Mouse (Mus musculus) E14TG2a.4 (cell line): ENCODE measurements around the gene Pde4c.

Experiments used
- H3K27me3 ChIP-seq: 2 replicates; pipeline ENCODE4 v1.6.1; 2014; ENCODE audit warnings: low read length, control low read depth; ENCODE audit not compliant: insufficient read depth
- H3K36me3 ChIP-seq: 2 replicates; pipeline ENCODE4 v1.6.1; 2014; ENCODE audit warnings: low read length, control low read depth; ENCODE audit not compliant: insufficient read depth
- H3K4me1 ChIP-seq: replicated peaks from 2 replicates; pipeline ENCODE4 v1.6.1; 2014; ENCODE audit warnings: low read depth, low read length, control low read depth
- H3K4me3 ChIP-seq: replicated peaks from 2 replicates; pipeline ENCODE4 v1.5.1; 2014; ENCODE audit warnings: mild to moderate bottlenecking, low read length
- H3K9me3 ChIP-seq: 2 replicates; pipeline ENCODE4 v1.6.1; 2014; ENCODE audit warnings: low read length, control low read depth
- CTCF ChIP-seq: conservative IDR thresholded peaks from 2 replicates; pipeline ENCODE4 v1.5.1; 2014; ENCODE audit warnings: low read length
- NANOG ChIP-seq: IDR thresholded peaks from 2 replicates; pipeline ENCODE4 v1.6.1; 2014; ENCODE audit warnings: borderline replicate concordance, low read length, mixed read lengths
- POU5F1 ChIP-seq: IDR thresholded peaks from 2 replicates; pipeline ENCODE4 v1.6.1; 2014; ENCODE audit warnings: low read length, borderline replicate concordance

Gene Pde4c

DNA sequence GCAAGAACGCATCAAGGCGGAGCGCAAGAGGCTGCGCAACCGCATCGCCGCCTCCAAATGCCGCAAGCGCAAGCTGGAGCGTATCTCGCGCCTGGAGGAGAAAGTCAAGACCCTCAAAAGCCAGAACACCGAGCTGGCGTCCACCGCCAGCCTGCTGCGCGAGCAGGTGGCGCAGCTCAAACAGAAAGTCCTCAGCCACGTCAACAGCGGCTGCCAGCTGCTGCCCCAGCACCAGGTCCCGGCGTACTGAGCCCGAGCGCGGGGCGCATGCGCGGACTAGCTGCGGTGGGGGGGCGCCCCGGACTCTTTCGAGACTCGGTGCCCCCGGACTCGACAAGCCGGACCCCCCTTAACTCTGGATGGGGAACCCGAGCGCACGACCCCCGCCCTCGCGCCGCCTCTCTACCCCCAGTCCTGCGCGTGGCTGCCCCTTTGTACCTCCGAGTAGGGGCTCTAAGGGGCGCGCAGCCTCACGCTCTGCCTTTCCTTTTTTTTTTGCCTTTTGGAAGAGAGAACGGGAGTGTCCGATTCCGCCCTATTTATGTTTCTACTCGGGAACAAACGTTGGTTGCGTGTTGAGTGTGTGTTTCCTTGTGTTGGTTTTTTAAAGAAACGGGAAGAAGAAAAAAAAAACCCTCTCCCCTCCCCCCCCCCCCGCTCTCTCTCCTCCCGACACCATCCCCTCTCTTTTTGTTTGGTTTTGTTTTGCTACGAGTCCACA is 23.5 kb upstream of the Pde4c start:
- Histone ChIP-seq H3K27me3 (no peaks in the 10 kb centered on the region), H3K9me3 (no peaks in the 10 kb centered on the region)
- TF ChIP-seq CTCF = no peak
- TF ChIP-seq NANOG = no peak
- no peak for TF ChIP-seq POU5F1

DNA sequence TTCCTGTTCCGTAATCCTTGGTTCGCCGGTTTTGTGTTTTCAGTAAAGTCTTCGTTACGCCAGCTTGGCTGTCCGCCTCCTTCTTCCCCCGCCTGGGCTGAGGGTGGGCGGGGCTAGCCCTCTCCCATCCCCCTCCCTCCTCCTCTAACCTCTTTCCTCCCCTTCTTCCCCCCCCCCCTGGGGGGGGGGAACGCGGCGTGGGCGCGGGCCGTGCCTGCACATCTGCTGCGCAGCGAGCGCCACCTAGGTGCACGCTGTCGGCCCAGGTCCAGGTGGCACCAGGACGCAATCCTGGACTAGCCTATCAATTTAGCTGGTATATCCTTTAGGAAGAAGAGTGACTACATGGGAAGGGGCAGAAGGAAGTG is 23.0 kb upstream of the Pde4c start:
- H3K4me1 ChIP-seq = peaks cover 35% of the 10 kb centered on the region
- peak overlapping the region; percentile 90 for H3K4me3 ChIP-seq
- peaks cover 4% of the 10 kb centered on the region; the same call in 1 of the 2 replicates for H3K36me3 ChIP-seq
- TF ChIP-seq CTCF = no peak
- TF ChIP-seq POU5F1 = no peak
- TF ChIP-seq NANOG = no peak
- no peaks in the 10 kb centered on the region for H3K9me3 ChIP-seq
- H3K27me3 ChIP-seq = no peaks in the 10 kb centered on the region

More for the DNA sequence above, 23.5 kb upstream of the Pde4c start:
- Histone ChIP-seq H3K4me3 (peak overlapping the region; percentile 90), H3K4me1 (peaks cover 40% of the 10 kb centered on the region), H3K36me3 (peaks cover 4% of the 10 kb centered on the region; the same call in 1 of the 2 replicates)

DNA sequence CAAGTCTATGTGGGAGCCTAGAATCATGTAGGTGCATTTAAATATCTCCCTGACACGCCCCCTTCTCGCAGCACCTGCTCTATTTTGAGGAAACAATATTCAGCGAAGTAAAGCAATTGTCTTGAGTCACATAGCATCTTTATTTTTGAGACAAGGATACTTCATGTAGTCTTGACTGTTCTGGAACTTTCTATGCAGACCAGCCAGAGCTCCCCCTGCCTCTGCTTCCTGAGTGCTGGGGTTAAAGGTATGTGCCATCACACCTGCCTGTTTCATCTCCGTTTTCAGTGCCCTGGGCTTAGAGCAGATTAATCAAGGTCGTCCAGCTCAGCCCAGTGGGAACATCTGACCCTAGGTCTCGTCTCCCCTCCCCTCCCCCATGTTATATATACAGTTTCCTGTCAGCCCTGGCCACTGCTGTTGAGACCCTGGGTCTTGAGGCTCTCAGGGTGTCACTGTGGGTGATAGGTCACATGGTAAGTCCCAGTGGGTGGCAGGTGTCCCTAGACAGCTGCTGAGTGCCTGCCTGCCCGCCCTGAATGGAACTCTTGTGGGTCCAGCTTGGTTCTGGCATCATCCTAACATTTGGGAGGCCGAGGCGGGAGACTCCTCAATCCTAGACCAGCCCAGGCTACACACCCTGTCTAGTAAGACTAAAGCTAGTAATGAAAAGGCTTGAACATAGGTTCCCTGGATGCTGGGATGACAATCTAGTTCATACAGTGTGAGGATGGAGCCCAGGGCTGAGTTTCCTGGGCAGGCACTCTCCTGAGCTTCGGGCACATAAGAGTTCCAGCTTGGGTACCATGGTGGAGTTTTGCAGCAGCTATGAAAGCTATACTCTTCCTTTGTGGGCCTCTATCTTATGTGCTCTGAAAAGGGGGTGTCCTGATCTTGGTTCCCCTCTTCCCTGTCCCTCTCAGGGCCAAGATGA is 22.2 kb upstream of the Pde4c start:
- Histone ChIP-seq H3K4me1 (peaks cover 27% of the 10 kb centered on the region), H3K9me3 (no peaks in the 10 kb centered on the region), H3K27me3 (no peaks in the 10 kb centered on the region), H3K36me3 (peaks cover 4% of the 10 kb centered on the region; the same call in 1 of the 2 replicates), H3K4me3 (peak overlapping the region; percentile 90)
- no peak for TF ChIP-seq NANOG
- no peak for TF ChIP-seq POU5F1
- no peak for TF ChIP-seq CTCF

DNA sequence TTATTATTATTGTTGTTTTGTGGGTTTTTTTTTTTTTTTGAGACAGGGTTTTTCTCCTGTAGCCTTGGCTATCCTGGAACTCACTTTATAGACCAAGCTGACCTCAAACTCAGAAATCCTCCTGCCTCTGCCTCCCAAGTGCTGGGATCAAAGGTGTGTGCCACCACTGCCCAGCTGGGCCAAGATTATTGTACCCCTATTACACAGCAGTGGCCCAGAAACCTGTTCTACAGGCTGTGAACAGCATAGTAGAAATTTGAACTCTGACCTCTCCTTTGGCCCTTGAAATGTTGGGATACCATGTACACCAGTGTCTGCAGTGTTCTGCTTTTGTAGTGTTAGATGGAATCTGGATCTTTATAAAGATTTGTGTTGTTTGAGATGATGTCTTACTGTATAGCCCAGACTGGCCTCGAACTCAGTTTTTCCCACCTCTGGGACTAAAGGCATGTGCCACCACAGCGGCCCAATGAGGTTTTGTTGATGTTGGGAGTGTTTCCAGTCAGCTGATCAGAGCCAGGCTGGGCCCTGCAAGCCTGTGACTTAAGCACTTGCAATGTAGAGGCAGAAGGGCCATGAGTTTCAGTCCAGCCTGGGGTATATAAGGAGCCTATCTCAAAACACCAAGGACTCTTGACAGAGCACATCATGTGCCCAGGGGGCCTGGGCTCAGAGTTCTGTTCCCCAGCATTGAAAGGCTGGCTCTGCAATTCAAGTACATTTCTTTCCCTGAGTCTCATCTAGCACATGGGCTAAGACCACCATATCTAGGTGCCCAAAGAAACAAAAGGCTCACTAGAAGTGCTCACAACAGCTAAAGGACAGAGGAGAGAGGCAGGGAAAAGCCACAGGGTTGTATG is 21.3 kb upstream of the Pde4c start:
- Histone ChIP-seq H3K27me3 (no peaks in the 10 kb centered on the region), H3K4me3 (no peak overlapping the region), H3K9me3 (no peaks in the 10 kb centered on the region), H3K4me1 (peaks cover 21% of the 10 kb centered on the region), H3K36me3 (peaks cover 4% of the 10 kb centered on the region; the same call in 1 of the 2 replicates)
- TF ChIP-seq CTCF (no peak), NANOG (no peak), POU5F1 (no peak)

DNA sequence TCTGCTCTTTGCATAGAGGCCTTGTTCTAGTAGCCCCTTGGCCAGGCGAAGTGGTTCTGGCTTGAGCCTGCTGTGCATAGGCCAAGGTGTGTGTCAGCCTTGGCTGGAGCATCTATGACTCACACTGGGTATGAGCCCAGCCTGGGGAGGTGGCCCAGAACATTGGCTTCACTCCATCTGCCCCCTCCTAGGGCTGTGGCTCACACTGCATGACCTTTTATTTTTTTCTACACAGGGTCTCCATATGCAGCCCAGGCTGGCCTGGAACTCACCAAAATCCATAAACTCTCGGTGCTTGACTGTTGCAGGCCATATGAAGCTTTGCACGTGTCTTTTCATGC is 20.7 kb upstream of the Pde4c start:
- Histone ChIP-seq H3K9me3 (no peaks in the 10 kb centered on the region), H3K36me3 (peaks cover 4% of the 10 kb centered on the region; the same call in 1 of the 2 replicates), H3K4me3 (no peak overlapping the region), H3K27me3 (no peaks in the 10 kb centered on the region; the same call in 1 of the 2 replicates), H3K4me1 (peaks cover 15% of the 10 kb centered on the region)
- TF ChIP-seq POU5F1 = no peak

DNA sequence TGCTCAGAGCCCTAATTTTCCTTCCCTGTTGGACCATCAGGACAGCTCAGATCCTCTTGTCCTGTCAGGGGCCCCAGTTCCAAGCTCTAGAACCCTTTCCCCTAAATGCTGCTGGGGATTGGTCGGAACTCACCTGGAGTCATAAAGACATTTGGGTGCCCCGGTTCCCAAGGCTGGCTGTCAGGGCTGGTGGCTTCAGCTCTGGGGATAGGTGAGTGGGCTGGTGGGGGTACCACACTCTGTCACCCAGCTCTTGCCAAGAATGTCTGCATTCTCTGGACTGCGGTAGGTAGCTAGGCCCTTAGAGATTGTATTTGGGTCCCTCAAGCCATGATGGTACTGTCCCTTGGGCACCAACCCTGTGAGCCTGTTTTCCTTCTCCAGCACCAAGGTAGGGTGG is 20.2 kb upstream of the Pde4c start, which contains the start of gene Iqcn:
Gene Iqcn, plus strand, starts transcription at position 171 of the 400 bp plus-strand sequence.
- Histone ChIP-seq H3K4me3 (no peak within 1 kb of the TSS), H3K36me3 (peaks cover 4% of the 10 kb centered on the region; the same call in 1 of the 2 replicates), H3K4me1 (peaks cover 11% of the 10 kb centered on the region), H3K27me3 (no peaks in the 10 kb centered on the region; the same call in 1 of the 2 replicates), H3K9me3 (no peaks in the 10 kb centered on the region)
- TF ChIP-seq POU5F1 (no peak), NANOG (no peak), CTCF (no peak)

DNA sequence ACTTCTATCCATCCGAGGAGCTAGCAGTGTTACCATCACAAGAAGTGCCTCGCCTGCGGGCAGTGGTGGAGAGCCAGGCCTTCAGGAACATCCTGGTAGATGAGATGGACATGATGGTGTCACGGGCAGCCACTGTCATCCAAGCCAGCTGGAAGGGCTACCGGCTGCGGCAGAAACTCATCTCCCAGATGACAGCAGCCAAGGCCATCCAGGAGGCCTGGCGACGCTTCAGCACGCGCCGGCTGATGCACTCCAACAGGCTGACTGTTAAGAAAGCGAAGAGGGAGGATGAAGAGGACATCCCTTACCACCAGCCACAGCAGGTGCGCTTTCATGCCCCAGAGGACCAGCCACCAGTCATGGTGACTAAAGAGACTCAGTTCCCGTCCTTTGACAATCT is 15.2 kb upstream of the Pde4c start:
- Histone ChIP-seq H3K9me3 (no peaks in the 10 kb centered on the region), H3K27me3 (no peaks in the 10 kb centered on the region; the same call in 1 of the 2 replicates), H3K4me1 (no peaks in the 10 kb centered on the region), H3K4me3 (no peak overlapping the region), H3K36me3 (no peaks in the 10 kb centered on the region)
- TF ChIP-seq POU5F1 (no peak), CTCF (no peak), NANOG (no peak)

DNA sequence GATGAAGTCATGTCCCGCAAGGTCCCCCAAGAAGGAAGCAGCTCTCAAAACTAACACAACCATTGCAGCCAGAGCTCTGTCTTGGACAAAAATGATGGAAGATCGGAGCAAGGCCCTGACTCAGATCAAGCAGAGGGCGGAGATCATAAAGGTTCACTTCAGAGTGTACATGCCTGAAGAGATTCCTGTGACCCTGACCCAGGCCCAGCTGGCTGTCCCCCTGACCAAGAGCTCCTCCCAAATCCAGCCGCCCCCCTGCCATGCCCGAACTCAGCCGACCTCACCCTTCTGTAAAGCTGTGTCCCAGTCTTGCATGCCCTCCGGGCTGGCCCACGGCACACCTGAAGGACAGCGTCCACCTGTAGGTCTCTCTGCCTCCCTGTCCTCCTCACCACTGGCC is 13.7 kb upstream of the Pde4c start:
- H3K4me3 ChIP-seq = no peak overlapping the region
- no peaks in the 10 kb centered on the region for H3K4me1 ChIP-seq
- H3K27me3 ChIP-seq = peaks cover 6% of the 10 kb centered on the region; the same call in 1 of the 2 replicates
- TF ChIP-seq POU5F1 = no peak
- no peak for TF ChIP-seq CTCF
- no peak for TF ChIP-seq NANOG
- no peaks in the 10 kb centered on the region for H3K9me3 ChIP-seq
- H3K36me3 ChIP-seq = no peaks in the 10 kb centered on the region
